In the genomic region with DNA sequence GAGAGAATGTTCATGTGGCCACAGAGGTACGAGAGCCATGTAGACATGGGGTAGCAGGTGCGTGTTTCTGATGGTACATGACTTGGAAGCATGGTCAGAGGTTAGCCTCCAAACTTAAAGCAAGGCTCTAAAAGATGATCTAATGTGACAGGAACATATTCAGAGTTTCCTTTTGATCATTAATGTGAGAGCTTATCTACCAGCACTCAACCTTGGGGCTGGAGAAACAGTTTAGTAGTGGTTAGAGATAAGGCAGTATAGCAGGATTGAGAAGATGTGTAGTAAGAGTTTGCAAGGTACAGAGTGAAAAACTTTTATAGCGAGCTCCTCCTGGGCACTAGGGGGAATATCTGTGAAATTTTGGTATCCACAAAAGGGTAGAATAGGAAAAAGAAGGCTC, we compare ENCODE assay signal across 46 mouse cellular contexts. TPM values are rescaled to one million over a fixed set of nuclear protein-coding genes. Genes with fewer than 3 reads are reported as not detected.
"Had no signal": no experiment of that assay in that cellular context is flagged by ENCODE, and none has a peak within 500 bp of the region (broad histone marks: within the 10 kb centered on the region; RNA-seq: fewer than 3 reads in every experiment).

No protein-coding gene starts in this region.

- H3K36me3 ChIP-seq: limb, embryonic 10.5 days; limb, embryonic 12.5 days; limb, embryonic 13.5 days; limb, embryonic 15.5 days; liver, embryonic 12.5 days; liver, embryonic 13.5 days; liver, embryonic 15.5 days; lung, embryonic 15.5 days; midbrain, embryonic 10.5 days; midbrain, embryonic 12.5 days; midbrain, embryonic 13.5 days; midbrain, embryonic 15.5 days had no signal

- H3K27ac ChIP-seq: limb, embryonic 10.5 days; limb, embryonic 12.5 days; limb, embryonic 13.5 days; limb, embryonic 15.5 days; liver, embryonic 12.5 days; liver, embryonic 13.5 days; liver, embryonic 14.5 days; liver, embryonic 15.5 days; lung, embryonic 15.5 days; macrophage; midbrain, embryonic 10.5 days; midbrain, embryonic 12.5 days; midbrain, embryonic 13.5 days; midbrain, embryonic 15.5 days had no signal

- H3K27me3 ChIP-seq: limb, embryonic 12.5 days; limb, embryonic 13.5 days; limb, embryonic 15.5 days; liver, embryonic 12.5 days; liver, embryonic 13.5 days; liver, embryonic 15.5 days; lung, embryonic 15.5 days; megakaryocyte, embryonic 14.5 days; midbrain, embryonic 12.5 days; midbrain, embryonic 13.5 days; midbrain, embryonic 15.5 days had no signal

- H3K9ac ChIP-seq: limb, embryonic 12.5 days; limb, embryonic 13.5 days; limb, embryonic 15.5 days; liver, embryonic 12.5 days; liver, embryonic 13.5 days; liver, embryonic 14.5 days; liver, embryonic 15.5 days; liver, postnatal 0 days; lung, embryonic 14.5 days; lung, embryonic 15.5 days; midbrain, embryonic 12.5 days; midbrain, embryonic 13.5 days; midbrain, embryonic 15.5 days had no signal

- ATAC-seq: liver, embryonic 12.5 days; liver, postnatal 0 days; lung, postnatal 0 days; midbrain, embryonic 13.5 days; midbrain, embryonic 15.5 days; midbrain, embryonic 16.5 days had no signal

- H3K9me3 ChIP-seq: limb, embryonic 10.5 days; limb, embryonic 12.5 days; limb, embryonic 13.5 days; limb, embryonic 15.5 days; liver, embryonic 13.5 days; liver, embryonic 15.5 days; lung, embryonic 15.5 days; midbrain, embryonic 10.5 days; midbrain, embryonic 12.5 days; midbrain, embryonic 13.5 days; midbrain, embryonic 15.5 days had no signal

- H3K4me1 ChIP-seq: limb, embryonic 10.5 days; limb, embryonic 12.5 days; limb, embryonic 13.5 days; limb, embryonic 15.5 days; liver, embryonic 12.5 days; liver, embryonic 13.5 days; liver, embryonic 15.5 days; lung, embryonic 15.5 days; megakaryocyte, embryonic 14.5 days; midbrain, embryonic 10.5 days; midbrain, embryonic 12.5 days; midbrain, embryonic 13.5 days; midbrain, embryonic 15.5 days had no signal

- H3K4me3 ChIP-seq: limb, embryonic 10.5 days; limb, embryonic 12.5 days; limb, embryonic 13.5 days; limb, embryonic 15.5 days; liver, embryonic 12.5 days; liver, embryonic 13.5 days; liver, embryonic 15.5 days; lung, embryonic 15.5 days; megakaryocyte, embryonic 14.5 days; midbrain, embryonic 10.5 days; midbrain, embryonic 12.5 days; midbrain, embryonic 13.5 days; midbrain, embryonic 15.5 days; myocyte had no signal

- DNase-seq: left cerebral cortex, postnatal 4 days; liver; liver, embryonic 13.5 days; liver, postnatal 0 days; lung, adult 18-20 months; lung, adult 2 months; lung, embryonic 14.5 days; lung, postnatal 10 days; lung, postnatal 14 days; lung, postnatal 36 days; lung, postnatal 4 days; midbrain, embryonic 14.5 days had no signal

RNA-seq across cellular contexts. Expression of a gene that starts 6.3 kb away (rescaled TPM):
- total RNA-seq: left cerebral cortex, postnatal 10 days; left cerebral cortex, postnatal 14 days; left cerebral cortex, postnatal 25 days; left cerebral cortex, postnatal 36 days; left cerebral cortex, postnatal 4 days; liver, adult 2 months; megakaryocyte progenitor cell, adult 5-6 weeks; megakaryocyte, adult 5-6 weeks; megakaryocyte-erythroid progenitor cell, adult 5-6 weeks; midbrain, postnatal 0 days; monocyte, adult 5-6 weeks had no signal
- polyA plus RNA-seq: limb, embryonic 10.5 days; limb, embryonic 11.5 days; limb, embryonic 12.5 days; limb, embryonic 13.5 days; limb, embryonic 14.5 days; limb, embryonic 15.5 days; liver, adult 2 months; liver, embryonic 11.5 days; liver, embryonic 12.5 days; liver, embryonic 13.5 days; liver, embryonic 14.5 days; liver, embryonic 15.5 days; liver, embryonic 16.5 days; liver, postnatal 0 days; lung, adult 2 months; lung, embryonic 14.5 days; lung, embryonic 15.5 days; lung, embryonic 16.5 days; lung, postnatal 0 days; macrophage; midbrain, embryonic 10.5 days; midbrain, embryonic 11.5 days; midbrain, embryonic 12.5 days; midbrain, embryonic 13.5 days; midbrain, embryonic 14.5 days; midbrain, embryonic 15.5 days; midbrain, embryonic 16.5 days; midbrain, postnatal 0 days; myocyte; neural tube, embryonic 11.5 days had no signal

RNA-seq across cellular contexts. Expression of a gene that starts 15.7 kb away (rescaled TPM):
- total RNA-seq: left cerebral cortex, postnatal 10 days; left cerebral cortex, postnatal 14 days; left cerebral cortex, postnatal 25 days; left cerebral cortex, postnatal 36 days; left cerebral cortex, postnatal 4 days; liver, adult 2 months; megakaryocyte progenitor cell, adult 5-6 weeks; megakaryocyte, adult 5-6 weeks; megakaryocyte-erythroid progenitor cell, adult 5-6 weeks; midbrain, postnatal 0 days; monocyte, adult 5-6 weeks had no signal
- polyA plus RNA-seq: limb, embryonic 10.5 days; limb, embryonic 11.5 days; limb, embryonic 12.5 days; limb, embryonic 13.5 days; limb, embryonic 14.5 days; limb, embryonic 15.5 days; liver, adult 2 months; liver, embryonic 11.5 days; liver, embryonic 12.5 days; liver, embryonic 13.5 days; liver, embryonic 14.5 days; liver, embryonic 15.5 days; liver, embryonic 16.5 days; liver, postnatal 0 days; lung, adult 2 months; lung, embryonic 14.5 days; lung, embryonic 15.5 days; lung, embryonic 16.5 days; lung, postnatal 0 days; macrophage; midbrain, embryonic 10.5 days; midbrain, embryonic 11.5 days; midbrain, embryonic 12.5 days; midbrain, embryonic 13.5 days; midbrain, embryonic 14.5 days; midbrain, embryonic 15.5 days; midbrain, embryonic 16.5 days; midbrain, postnatal 0 days; myocyte; neural tube, embryonic 11.5 days had no signal

RNA-seq across cellular contexts. Expression of a gene that starts 32.0 kb away (rescaled TPM):
- total RNA-seq: left cerebral cortex, postnatal 10 days; left cerebral cortex, postnatal 14 days; left cerebral cortex, postnatal 25 days; left cerebral cortex, postnatal 36 days; left cerebral cortex, postnatal 4 days; liver, adult 2 months; megakaryocyte progenitor cell, adult 5-6 weeks; megakaryocyte, adult 5-6 weeks; megakaryocyte-erythroid progenitor cell, adult 5-6 weeks; midbrain, postnatal 0 days had no signal
- polyA plus RNA-seq: limb, embryonic 10.5 days; limb, embryonic 11.5 days; limb, embryonic 12.5 days; limb, embryonic 13.5 days; limb, embryonic 14.5 days; limb, embryonic 15.5 days; liver, adult 2 months; liver, embryonic 11.5 days; liver, embryonic 12.5 days; liver, embryonic 13.5 days; liver, embryonic 14.5 days; liver, embryonic 15.5 days; liver, embryonic 16.5 days; liver, postnatal 0 days; lung, adult 2 months; lung, embryonic 14.5 days; lung, embryonic 15.5 days; lung, embryonic 16.5 days; lung, postnatal 0 days; macrophage; midbrain, embryonic 10.5 days; midbrain, embryonic 11.5 days; midbrain, embryonic 12.5 days; midbrain, embryonic 13.5 days; midbrain, embryonic 14.5 days; midbrain, embryonic 15.5 days; midbrain, embryonic 16.5 days; midbrain, postnatal 0 days; myocyte; neural tube, embryonic 11.5 days had no signal

RNA-seq across cellular contexts. Expression of a gene that starts 43.8 kb away (rescaled TPM):
- total RNA-seq: left cerebral cortex, postnatal 10 days; left cerebral cortex, postnatal 14 days; left cerebral cortex, postnatal 25 days; left cerebral cortex, postnatal 36 days; left cerebral cortex, postnatal 4 days; liver, adult 2 months; megakaryocyte progenitor cell, adult 5-6 weeks; megakaryocyte, adult 5-6 weeks; megakaryocyte-erythroid progenitor cell, adult 5-6 weeks; midbrain, postnatal 0 days; monocyte, adult 5-6 weeks had no signal
- polyA plus RNA-seq: limb, embryonic 10.5 days; limb, embryonic 11.5 days; limb, embryonic 12.5 days; limb, embryonic 13.5 days; limb, embryonic 14.5 days; limb, embryonic 15.5 days; liver, adult 2 months; liver, embryonic 11.5 days; liver, embryonic 12.5 days; liver, embryonic 13.5 days; liver, embryonic 14.5 days; liver, embryonic 15.5 days; liver, embryonic 16.5 days; liver, postnatal 0 days; lung, adult 2 months; lung, embryonic 14.5 days; lung, embryonic 15.5 days; lung, embryonic 16.5 days; lung, postnatal 0 days; macrophage; midbrain, embryonic 10.5 days; midbrain, embryonic 11.5 days; midbrain, embryonic 12.5 days; midbrain, embryonic 13.5 days; midbrain, embryonic 14.5 days; midbrain, embryonic 15.5 days; midbrain, embryonic 16.5 days; midbrain, postnatal 0 days; myocyte; neural tube, embryonic 11.5 days had no signal

RNA-seq across cellular contexts. Expression of a gene that starts 50.7 kb away (rescaled TPM):
- total RNA-seq: left cerebral cortex, postnatal 10 days; left cerebral cortex, postnatal 14 days; left cerebral cortex, postnatal 25 days; left cerebral cortex, postnatal 36 days; left cerebral cortex, postnatal 4 days; liver, adult 2 months; megakaryocyte progenitor cell, adult 5-6 weeks; megakaryocyte, adult 5-6 weeks; megakaryocyte-erythroid progenitor cell, adult 5-6 weeks; midbrain, postnatal 0 days; monocyte, adult 5-6 weeks had no signal
- polyA plus RNA-seq: limb, embryonic 10.5 days; limb, embryonic 11.5 days; limb, embryonic 12.5 days; limb, embryonic 13.5 days; limb, embryonic 14.5 days; limb, embryonic 15.5 days; liver, adult 2 months; liver, embryonic 11.5 days; liver, embryonic 12.5 days; liver, embryonic 13.5 days; liver, embryonic 14.5 days; liver, embryonic 15.5 days; liver, embryonic 16.5 days; liver, postnatal 0 days; lung, adult 2 months; lung, embryonic 14.5 days; lung, embryonic 15.5 days; lung, embryonic 16.5 days; lung, postnatal 0 days; macrophage; midbrain, embryonic 10.5 days; midbrain, embryonic 11.5 days; midbrain, embryonic 12.5 days; midbrain, embryonic 13.5 days; midbrain, embryonic 14.5 days; midbrain, embryonic 15.5 days; midbrain, embryonic 16.5 days; midbrain, postnatal 0 days; myocyte; neural tube, embryonic 11.5 days had no signal
